Mouse (Mus musculus) monocyte, adult 5-6 weeks (primary cell): ENCODE data around the gene Calml3. TPM values are rescaled to one million over a fixed set of nuclear protein-coding genes. Genes with fewer than 3 reads are reported as not detected.

ENCODE experiments used
- ATAC-seq: fragments of 153-309, 156-312 bp; replicated peaks from 2 replicates; pipeline ENCODE4 v1.8.0; 2017; ENCODE audit warnings: mild to moderate bottlenecking; ENCODE audit not compliant: low TSS enrichment, insufficient number of reproducible peaks, severe bottlenecking, poor library complexity, low FRiP score
- total RNA-seq: library from RNA; stranded (forward); fragments of 200-1000, 200-491, 200-594 nt; gene quantifications from 3 replicates; pipeline ENCODE4 v1.2.3, GENCODE M21; 2017

The Calml3 gene
- total RNA-seq, 1 experiment from 2014 or later: not detected

GRCm38 (mm10) chr13:3787644-3788043 is 16.5 kb downstream of the Calml3 start:
- no peak for ATAC-seq

DNA sequence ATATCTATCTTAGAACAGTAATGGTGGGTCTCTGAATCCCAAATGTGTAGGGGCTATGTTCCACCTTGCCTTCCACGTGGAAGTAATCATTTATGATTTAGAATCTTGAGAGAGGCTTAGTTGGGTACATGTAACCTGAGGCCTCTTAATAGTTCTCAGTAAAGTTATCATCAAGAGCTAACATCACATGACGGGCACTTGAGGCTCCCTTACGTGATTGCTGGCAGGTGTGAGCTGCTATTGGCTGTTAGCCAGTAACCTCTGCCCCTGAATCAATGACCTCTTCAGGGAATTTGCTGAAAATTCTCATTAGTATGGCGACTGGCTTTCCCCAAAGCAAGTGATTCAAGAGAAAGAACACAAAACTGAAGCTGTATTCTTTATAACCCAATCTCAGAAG is 17.0 kb downstream of the Calml3 start:
- ATAC-seq: no peak

DNA sequence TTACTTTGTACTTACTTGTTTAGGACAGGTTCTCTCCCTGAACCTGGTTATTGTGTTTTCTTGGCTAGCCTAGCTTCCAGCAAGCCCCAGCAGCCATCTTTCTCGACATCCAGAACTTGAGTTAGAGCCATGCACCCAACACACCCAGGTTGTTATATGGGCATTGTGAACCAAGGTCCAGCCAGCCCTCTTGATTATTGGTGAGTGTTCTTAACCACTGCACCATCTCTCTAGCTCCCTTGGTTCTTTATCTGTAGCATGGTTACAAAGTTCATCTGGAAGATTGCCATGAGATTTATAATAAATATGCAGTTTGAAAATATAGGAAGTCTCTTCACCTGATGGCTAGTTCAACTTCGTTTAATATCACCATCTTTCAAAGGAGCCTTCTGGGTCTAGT is 20.5 kb downstream of the Calml3 start:
- no peak for ATAC-seq

DNA sequence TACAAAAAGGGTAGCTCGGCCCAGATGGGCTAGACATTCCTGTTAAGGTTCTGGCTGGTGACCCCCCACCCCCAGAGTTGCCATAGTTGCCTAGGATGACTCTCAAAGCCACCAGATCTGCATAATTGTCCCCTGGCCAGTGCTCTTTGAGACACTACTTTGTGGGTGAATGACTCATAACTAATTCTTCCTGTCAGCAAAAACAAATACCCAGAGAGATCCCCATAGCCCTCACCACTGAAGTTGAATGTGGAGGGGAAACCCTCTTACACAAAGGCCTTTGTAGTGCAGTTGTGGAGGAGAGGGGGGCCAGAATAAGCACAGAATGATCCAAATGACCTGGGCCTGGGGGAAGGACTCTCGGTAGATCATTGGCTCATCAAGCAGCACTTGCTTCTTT is 21.6 kb downstream of the Calml3 start:
- ATAC-seq: no peak

DNA sequence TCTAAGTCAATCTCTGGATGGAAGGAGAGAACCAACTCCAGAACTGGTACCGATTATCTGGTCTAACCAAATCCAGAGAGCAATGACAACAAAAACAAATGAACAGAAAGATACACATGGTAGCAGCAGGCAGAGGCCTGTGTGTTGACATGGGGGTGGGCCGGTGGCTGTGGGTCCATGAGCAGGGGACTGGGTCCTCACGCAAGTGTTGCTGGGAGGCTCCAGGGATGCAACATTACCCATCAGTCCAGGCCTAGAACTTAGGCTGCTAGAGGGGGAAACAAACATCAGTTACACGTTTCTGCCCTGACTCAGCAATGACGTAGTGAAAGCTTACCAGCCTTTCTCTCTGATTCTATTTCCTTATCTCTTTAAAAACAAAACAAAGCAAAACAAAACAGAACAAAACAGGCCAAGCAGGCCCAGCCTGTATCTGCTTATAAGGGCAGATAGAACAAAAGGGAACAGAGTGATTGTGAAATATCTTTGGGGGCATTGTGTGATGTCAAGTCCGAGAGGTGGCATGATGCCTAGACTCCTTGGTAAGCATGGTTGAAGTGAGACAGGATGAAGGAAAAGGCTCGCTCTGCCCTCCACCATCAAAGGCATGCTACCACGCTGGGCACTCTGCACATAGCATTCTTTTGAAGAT is 24.4 kb downstream of the Calml3 start:
- no peak; the same call in 1 of the 2 replicates for ATAC-seq

DNA sequence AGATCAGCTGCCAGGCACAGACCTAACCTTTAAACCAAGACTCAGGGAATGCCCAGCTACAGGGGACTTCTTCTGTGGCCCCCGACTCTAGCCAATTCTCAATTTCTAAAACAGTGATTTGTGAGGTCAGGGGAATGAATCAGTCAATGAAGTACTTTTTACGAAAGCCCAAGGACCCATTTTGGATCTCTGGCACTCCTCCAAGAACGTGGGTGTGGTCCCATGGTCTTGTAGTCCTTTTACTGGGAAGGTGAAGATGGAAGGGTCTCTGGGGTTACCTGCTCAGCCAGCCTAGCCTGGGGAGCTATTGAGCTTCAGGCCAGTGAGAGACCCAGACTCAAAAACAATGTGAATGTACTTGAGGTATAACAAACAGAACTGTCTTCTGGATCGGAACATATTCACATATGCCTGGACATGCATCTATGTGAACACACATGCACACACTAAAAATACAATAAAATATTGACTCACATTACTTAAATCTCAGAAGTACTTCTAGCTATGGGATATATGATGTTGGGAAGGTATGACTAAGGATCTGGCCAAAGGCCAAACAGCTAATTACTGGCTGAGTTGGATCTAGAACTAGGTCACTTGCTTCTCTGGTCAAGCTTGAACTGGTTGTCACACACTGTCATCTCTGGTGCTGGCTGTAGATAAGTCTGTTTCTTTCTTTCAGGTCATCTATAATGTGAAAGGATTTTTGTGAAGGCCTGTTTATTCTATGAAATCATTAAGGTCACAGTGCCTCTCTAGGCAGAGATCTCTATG is 25.3 kb downstream of the Calml3 start:
- ATAC-seq: no peak

DNA sequence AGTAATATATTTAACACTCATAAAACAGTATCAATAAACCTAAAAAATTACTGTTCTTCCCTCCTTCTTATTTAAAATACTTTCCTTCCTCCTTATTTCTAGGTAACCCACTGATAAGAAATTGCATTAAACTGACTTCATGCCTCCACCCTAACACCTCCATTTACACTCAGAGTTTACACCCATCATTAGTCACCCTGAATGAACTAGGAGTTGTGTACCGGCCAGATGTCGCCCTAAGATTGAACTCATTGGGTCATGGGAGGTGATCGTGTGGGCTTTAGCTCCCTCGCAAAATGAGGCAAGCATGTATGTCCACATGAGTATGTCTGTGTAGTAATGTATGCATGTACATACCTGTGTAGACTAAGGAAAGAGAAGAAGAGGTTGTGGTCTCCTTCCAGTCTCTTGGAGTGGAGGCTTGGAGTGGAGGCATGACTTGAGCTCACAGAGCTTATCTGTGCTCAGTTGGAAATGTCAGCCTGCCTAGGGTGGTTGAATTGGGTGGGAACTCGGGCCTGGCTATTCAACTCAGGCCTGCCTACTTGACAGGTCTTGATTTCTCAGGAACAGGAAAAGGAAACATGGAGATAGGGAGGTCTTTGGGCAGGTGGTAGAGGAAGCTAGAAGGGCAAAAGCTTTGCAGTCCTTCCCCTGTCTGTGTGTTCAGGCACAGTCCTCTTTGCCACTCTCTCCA is 26.8 kb downstream of the Calml3 start:
- no peak for ATAC-seq

DNA sequence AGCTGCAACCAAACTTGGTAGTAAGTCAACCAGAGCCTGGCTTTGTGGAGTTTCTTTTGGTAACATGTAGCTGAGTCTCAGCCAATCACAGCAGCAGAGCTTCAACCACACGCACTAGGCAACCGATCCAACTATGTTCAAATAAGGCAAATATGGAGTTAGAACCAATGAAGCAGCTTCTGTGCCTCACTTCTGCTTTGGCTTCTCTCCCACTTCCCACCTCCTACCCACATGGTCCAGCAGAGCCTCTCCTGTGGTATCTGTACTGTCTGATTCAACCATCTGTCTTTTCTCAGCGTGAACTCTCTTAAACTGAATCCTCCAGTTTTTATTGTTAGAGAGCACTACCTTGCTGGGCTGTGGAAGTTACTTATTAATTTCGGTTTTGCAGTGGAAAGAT is 27.7 kb downstream of the Calml3 start:
- 0 out of 2 replicates have a peak, but pooled peaks have one; percentile 28 for ATAC-seq

GRCm38 (mm10) chr13:3774991-3775390 is 29.1 kb downstream of the Calml3 start:
- ATAC-seq: no peak

GRCm38 (mm10) chr13:3774280-3774679 is 29.8 kb downstream of the Calml3 start:
- no peak for ATAC-seq

DNA sequence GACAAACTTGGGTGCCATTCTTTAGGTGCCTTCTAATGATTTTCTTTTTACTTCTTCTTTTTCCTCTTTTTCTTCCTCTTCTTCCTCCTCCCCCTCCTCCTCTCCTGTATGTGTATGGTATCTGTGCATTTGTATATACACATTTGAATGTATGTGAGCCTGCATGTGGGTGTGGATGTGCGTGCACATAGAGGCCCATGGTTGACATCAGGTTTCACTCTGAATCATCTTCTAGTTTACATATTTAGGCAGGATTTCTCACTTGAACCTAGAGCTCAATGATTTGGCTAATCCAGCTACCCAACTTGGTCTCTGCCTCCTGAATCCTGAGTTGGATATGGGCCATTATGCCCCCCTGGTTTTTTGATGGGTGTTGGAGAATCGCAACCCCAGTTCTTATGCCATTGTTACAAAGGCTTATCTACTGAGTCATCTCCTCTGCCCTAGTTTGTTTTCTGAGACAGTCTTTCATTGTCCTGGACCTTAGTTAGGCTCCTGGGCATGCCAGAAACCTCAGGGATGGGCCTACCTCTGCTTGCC is 30.9 kb downstream of the Calml3 start:
- ATAC-seq: no peak

GRCm38 (mm10) chr13:3771221-3771620 is 32.9 kb downstream of the Calml3 start:
- ATAC-seq: no peak

- ATAC-seq: no peak
Measured at GRCm38 (mm10) chr13:3770170-3771024, 33.7 kb downstream of the Calml3 start.

GRCm38 (mm10) chr13:3769531-3769930 is 34.6 kb downstream of the Calml3 start:
- no peak for ATAC-seq

DNA sequence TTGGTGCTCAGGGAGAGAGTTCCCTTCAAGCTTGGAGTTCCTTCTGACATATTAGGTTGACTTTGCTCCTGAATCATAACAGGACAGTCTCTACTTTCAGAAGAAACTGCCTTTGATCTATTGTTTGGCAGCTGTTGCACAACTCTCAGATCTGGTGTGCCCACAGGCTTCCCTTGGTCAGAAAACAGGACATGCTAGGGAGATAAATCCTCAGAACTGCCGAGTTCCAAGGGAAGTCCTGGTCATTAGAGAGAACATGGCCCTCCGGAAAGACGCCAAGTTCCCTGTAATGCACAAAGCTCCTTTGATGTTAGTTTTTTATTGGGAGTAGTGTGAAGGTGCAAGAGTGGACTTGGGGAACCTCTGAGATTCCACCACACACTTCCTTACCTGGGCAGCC is 35.5 kb downstream of the Calml3 start:
- ATAC-seq: no peak

DNA sequence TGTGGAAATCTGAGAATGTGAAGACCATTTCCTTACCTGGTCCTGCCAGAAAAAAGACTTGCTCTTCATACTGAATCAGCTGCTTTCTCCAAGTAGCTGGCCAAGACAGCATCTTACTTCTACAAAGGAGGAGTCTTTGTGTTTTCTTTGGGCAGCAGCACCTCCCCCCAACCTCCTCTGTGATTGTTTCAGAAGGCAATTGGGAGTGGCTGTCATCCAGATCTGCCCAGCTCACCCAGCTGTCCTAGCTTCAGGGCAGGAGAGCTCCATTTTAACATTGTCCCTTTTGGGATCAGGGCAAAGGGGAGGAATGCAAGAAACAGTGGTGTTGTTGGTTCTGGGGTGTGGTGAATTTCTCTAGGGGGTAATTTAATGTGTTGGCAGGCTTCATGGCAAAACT is 37.0 kb downstream of the Calml3 start:
- ATAC-seq: no peak

DNA sequence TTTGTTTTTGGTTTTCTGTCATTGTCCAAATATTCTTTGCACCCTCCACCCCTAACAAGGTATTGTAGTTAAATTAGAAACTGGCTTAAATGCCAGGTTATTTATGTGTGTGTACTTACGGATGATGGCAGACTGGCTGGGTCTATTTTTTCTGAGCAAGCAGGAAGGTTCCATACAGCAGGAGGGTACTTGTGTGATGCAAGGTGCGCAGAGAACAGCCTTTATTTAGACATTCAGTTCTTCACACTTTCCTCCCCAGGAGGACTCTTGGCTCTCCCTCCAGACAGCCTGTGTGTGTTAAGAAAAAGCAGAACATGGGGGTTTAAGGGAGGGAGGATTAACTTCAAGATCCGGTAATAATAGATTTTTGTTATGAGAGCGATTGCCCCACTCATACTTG is 38.3 kb downstream of the Calml3 start:
- no peak for ATAC-seq

DNA sequence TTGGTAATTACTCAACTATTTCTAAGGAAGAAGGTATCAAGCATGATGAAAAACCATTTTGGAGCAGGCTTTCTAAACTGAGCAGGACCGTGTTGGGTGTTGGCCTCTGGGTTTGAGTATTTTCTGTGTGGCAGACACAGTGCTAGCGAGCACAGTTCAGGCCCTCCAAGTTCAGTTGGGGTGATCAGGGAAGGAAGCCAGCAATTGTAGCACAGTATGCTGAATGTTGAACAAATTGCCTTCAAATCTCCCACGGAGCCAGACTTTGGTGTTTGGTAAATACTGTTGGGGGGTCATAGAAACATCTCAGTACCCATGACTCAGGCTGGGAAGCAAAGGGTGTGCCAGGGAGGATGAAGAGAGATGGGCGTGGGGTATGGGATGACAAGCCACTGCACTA is 43.0 kb downstream of the Calml3 start:
- ATAC-seq: no peak

DNA sequence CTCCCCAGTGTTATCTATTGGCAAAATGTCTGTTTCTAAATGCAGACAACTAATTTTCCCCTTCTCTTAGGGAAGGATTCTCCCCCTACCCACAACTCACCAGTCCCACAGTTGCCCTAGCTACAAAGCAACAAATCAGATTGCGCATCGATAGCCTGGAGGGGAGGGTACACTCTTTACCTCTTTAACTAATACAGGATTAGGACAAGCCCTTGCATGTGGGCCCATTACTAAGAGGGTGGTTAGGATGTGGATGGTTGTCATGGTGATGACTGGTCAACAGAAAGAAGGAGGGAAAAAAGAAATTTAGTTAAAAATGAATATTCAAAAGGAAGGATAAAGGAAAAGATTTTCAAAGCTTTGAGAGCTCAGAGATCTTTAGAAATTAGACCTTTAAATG is 45.8 kb downstream of the Calml3 start:
- no peak for ATAC-seq
